29 mouse cellular contexts compared by ENCODE assay signal in the genomic region with DNA sequence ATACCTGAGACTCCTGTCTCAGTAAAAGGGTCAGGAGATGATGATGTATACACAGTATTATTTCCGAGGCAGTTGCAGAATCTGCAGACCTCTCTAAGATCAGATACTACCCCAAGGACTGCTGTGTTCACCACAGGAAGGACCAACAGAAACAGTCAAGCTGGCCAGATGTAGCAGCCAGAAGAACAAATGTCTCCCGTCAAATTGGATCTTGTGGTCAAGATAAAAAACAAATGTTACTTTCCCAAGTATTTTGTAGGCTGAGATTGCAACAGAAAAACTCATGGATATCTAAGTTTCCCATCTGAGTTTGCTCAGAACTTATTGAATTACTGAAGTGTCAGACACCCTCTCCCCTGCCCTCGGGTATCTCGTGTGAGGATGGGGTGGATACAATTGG. TPM values are rescaled to one million over a fixed set of nuclear protein-coding genes. Genes with fewer than 3 reads are reported as not detected.
DNase-seq lines count a peak whose midpoint lies in the region; ATAC-seq and TF ChIP-seq lines count a peak whose summit lies in the region.
"Had no signal": no experiment of that assay in that cellular context is flagged by ENCODE, and none has a peak within 500 bp of the region (broad histone marks: within the 10 kb centered on the region; RNA-seq: fewer than 3 reads in every experiment).

No protein-coding gene starts in this region.

- no peak for TF ChIP-seq EP300 in heart, adult 2 months (IDR thresholded peaks at IDR 0.05; ENCODE audit: insufficient read depth, low read depth, low read length)

- no peaks in the 10 kb centered on the region for H3K79me2 ChIP-seq in heart, adult 2 months (replicated peaks; ENCODE audit: control insufficient read depth, insufficient read depth, low read length)

- DNase-seq in heart, adult 2 months, result peak in 1 of 2 experiments; percentile 32
- DNase-seq in heart, postnatal 10 days, result no peak
- DNase-seq in lung, postnatal 10 days, result peak; percentile 32
- no peak for DNase-seq in lung, adult 18-20 months
- DNase-seq in lung, postnatal 36 days, result peak; percentile 34
- DNase-seq: adrenal gland, postnatal 14 days; cerebellum, adult 2 months; cerebellum, postnatal 25 days; gastrocnemius, postnatal 36 days; heart, postnatal 14 days; liver, postnatal 0 days; right cerebral cortex, postnatal 25 days had no signal

- H3K9ac ChIP-seq in heart, adult 2 months (ENCODE audit: low read depth, low read length), result no peak overlapping the region
- H3K9ac ChIP-seq in kidney, embryonic 16.5 days (replicated peaks; ENCODE audit: low read length), result no peak overlapping the region
- H3K9ac ChIP-seq in kidney, embryonic 14.5 days (ENCODE audit: low read depth, low read length), result no peak overlapping the region
- no peak overlapping the region for H3K9ac ChIP-seq in forebrain, embryonic 15.5 days (replicated peaks)
- H3K9ac ChIP-seq: embryonic facial prominence, embryonic 12.5 days; forebrain, embryonic 12.5 days; hindbrain, embryonic 14.5 days; limb, embryonic 12.5 days; liver, postnatal 0 days; midbrain, embryonic 15.5 days; neural tube, embryonic 12.5 days had no signal

- H3K4me2 ChIP-seq in kidney, embryonic 16.5 days (replicated peaks; ENCODE audit: low read depth, low read length), result no peak overlapping the region
- H3K4me2 ChIP-seq in kidney, embryonic 14.5 days (replicated peaks; ENCODE audit: low read depth, low read length), result no peak overlapping the region
- H3K4me2 ChIP-seq in forebrain, embryonic 15.5 days (replicated peaks), result no peak overlapping the region
- H3K4me2 ChIP-seq: embryonic facial prominence, embryonic 12.5 days; forebrain, embryonic 12.5 days; heart, embryonic 11.5 days; hindbrain, embryonic 14.5 days; limb, embryonic 12.5 days; liver, embryonic 11.5 days; midbrain, embryonic 15.5 days; neural tube, embryonic 12.5 days had no signal

- no peak for TF ChIP-seq POLR2A in heart, adult 2 months (IDR thresholded peaks at IDR 0.05; ENCODE audit: insufficient read depth, low read depth, low read length)

- no peaks in the 10 kb centered on the region for H3K4me1 ChIP-seq in heart, adult 2 months (ENCODE audit: control insufficient read depth, insufficient read depth, low read length)
- peaks cover 5% of the 10 kb centered on the region; the same call in 1 of the 2 replicates for H3K4me1 ChIP-seq in kidney, embryonic 16.5 days (ENCODE audit: insufficient read depth, low read length)
- no peaks in the 10 kb centered on the region; the same call in 1 of the 2 replicates for H3K4me1 ChIP-seq in kidney, embryonic 14.5 days (ENCODE audit: control insufficient read depth, insufficient read depth, low read length)
- H3K4me1 ChIP-seq in forebrain, embryonic 15.5 days, result peaks cover 6% of the 10 kb centered on the region
- H3K4me1 ChIP-seq: limb, embryonic 12.5 days had no signal

- H3K36me3 ChIP-seq in heart, adult 2 months (ENCODE audit: control insufficient read depth, insufficient read depth, low read length), result no peaks in the 10 kb centered on the region
- H3K36me3 ChIP-seq in kidney, embryonic 16.5 days (ENCODE audit: insufficient read depth, low read length), result no peaks in the 10 kb centered on the region
- no peaks in the 10 kb centered on the region for H3K36me3 ChIP-seq in kidney, embryonic 14.5 days (ENCODE audit: control insufficient read depth, insufficient read depth, low read length)
- H3K36me3 ChIP-seq in forebrain, embryonic 15.5 days, result no peaks in the 10 kb centered on the region
- H3K36me3 ChIP-seq: embryonic facial prominence, embryonic 12.5 days; forebrain, embryonic 12.5 days; limb, embryonic 12.5 days; midbrain, embryonic 15.5 days; neural tube, embryonic 12.5 days had no signal

- peak overlapping the region; percentile 23; the same call in 1 of the 2 replicates for H3K27ac ChIP-seq in heart, adult 2 months
- H3K27ac ChIP-seq in kidney, embryonic 16.5 days (ENCODE audit: low read length), result peak overlapping the region; percentile 7; the same call in 1 of the 2 replicates
- H3K27ac ChIP-seq in kidney, embryonic 14.5 days (ENCODE audit: low read depth, low read length), result no peak overlapping the region
- no peak overlapping the region for H3K27ac ChIP-seq in forebrain, embryonic 15.5 days (replicated peaks)
- H3K27ac ChIP-seq: embryonic facial prominence, embryonic 12.5 days; forebrain, embryonic 12.5 days; hindbrain, embryonic 14.5 days; limb, embryonic 12.5 days; midbrain, embryonic 15.5 days; neural tube, embryonic 12.5 days had no signal

- H3K9me3 ChIP-seq in kidney, embryonic 16.5 days (ENCODE audit: low read length), result no peaks in the 10 kb centered on the region
- no peaks in the 10 kb centered on the region for H3K9me3 ChIP-seq in kidney, embryonic 14.5 days (ENCODE audit: control insufficient read depth, low read length)
- H3K9me3 ChIP-seq in forebrain, embryonic 15.5 days, result no peaks in the 10 kb centered on the region
- H3K9me3 ChIP-seq: embryonic facial prominence, embryonic 12.5 days; forebrain, embryonic 12.5 days; limb, embryonic 12.5 days; midbrain, embryonic 15.5 days; neural tube, embryonic 12.5 days had no signal

- no peaks in the 10 kb centered on the region for H3K27me3 ChIP-seq in heart, adult 2 months (ENCODE audit: control insufficient read depth, insufficient read depth, low read length)
- no peaks in the 10 kb centered on the region for H3K27me3 ChIP-seq in kidney, embryonic 16.5 days (ENCODE audit: insufficient read depth, low read length)
- H3K27me3 ChIP-seq in kidney, embryonic 14.5 days (ENCODE audit: control insufficient read depth, insufficient read depth, low read length), result 0 out of 2 replicates have a peak, but pooled peaks cover 5% of the 10 kb centered on the region
- peaks cover 10% of the 10 kb centered on the region; the same call in 1 of the 2 replicates for H3K27me3 ChIP-seq in forebrain, embryonic 15.5 days

- no peak for TF ChIP-seq CTCF in heart, adult 2 months (IDR thresholded peaks at IDR 0.05)

- WGBS in heart, adult 2 months, result 47% methylated on average over 4 of the region's 4 CpGs
- 42% methylated on average over 4 of the region's 4 CpGs for WGBS in kidney, embryonic 16.5 days
- WGBS in kidney, embryonic 14.5 days, result 43% methylated on average over 4 of the region's 4 CpGs
- WGBS in forebrain, embryonic 15.5 days, result 54% methylated on average over 4 of the region's 4 CpGs

- intact Hi-C loops in heart, adult 2 months (cut with DNase I), result loop anchor here (2.0 kb wide), 1 partner anchor 137 kb away; no protein-coding TSS in a partner anchor
- intact Hi-C loops in heart, postnatal 10 days (cut with DNase I), result loop anchor here (5.0 kb wide), 2 partner anchors 122 to 137 kb away; no protein-coding TSS in a partner anchor

- no peak; the same call in 1 of the 2 replicates for ATAC-seq in kidney, embryonic 16.5 days (ENCODE audit: low FRiP score, low TSS enrichment)
- ATAC-seq in kidney, embryonic 14.5 days (ENCODE audit: low FRiP score, low TSS enrichment), result no peak
- ATAC-seq in forebrain, embryonic 15.5 days (replicated peaks), result no peak
- ATAC-seq: inflammation-experienced regulatory T-cells, adult 6 months; liver, postnatal 0 days; midbrain, embryonic 15.5 days had no signal

- no peak overlapping the region for H3K4me3 ChIP-seq in heart, adult 2 months
- no peak overlapping the region for H3K4me3 ChIP-seq in kidney, embryonic 16.5 days (ENCODE audit: low read length)
- H3K4me3 ChIP-seq in kidney, embryonic 14.5 days (ENCODE audit: low read length), result no peak overlapping the region
- no peak overlapping the region for H3K4me3 ChIP-seq in forebrain, embryonic 15.5 days
- H3K4me3 ChIP-seq: embryonic facial prominence, embryonic 12.5 days; forebrain, embryonic 12.5 days; limb, embryonic 12.5 days; midbrain, embryonic 15.5 days; neural tube, embryonic 12.5 days had no signal

RNA-seq across cellular contexts. Expression of gene Ldlrad2, which starts 5.4 kb away (rescaled TPM):
- total RNA-seq in heart, adult 2 months (2021), result not detected
- not detected in 2 replicates for polyA plus RNA-seq in heart, adult 2 months (2012; rRNA removed)
- total RNA-seq in heart, postnatal 10 days (2021), result not detected
- polyA plus RNA-seq in kidney, embryonic 16.5 days (2015; fragmentation: Nextera tagmentation; extraction: Ambion mirVana), result not detected in 2 replicates
- polyA plus RNA-seq in kidney, embryonic 14.5 days (2014; fragmentation: Nextera tagmentation; extraction: Ambion mirVana), result not detected in 2 replicates
- 0.47 TPM in 1 of 2 replicates, not detected in the other for polyA plus RNA-seq in forebrain, embryonic 15.5 days (2015; fragmentation: Nextera tagmentation; extraction: Ambion mirVana)
- total RNA-seq: adrenal gland, postnatal 14 days; gastrocnemius, adult 18-20 months; gastrocnemius, postnatal 36 days; heart, postnatal 14 days; left cerebral cortex, postnatal 14 days; megakaryocyte-erythroid progenitor cell, adult 5-6 weeks had no signal
- polyA plus RNA-seq: cerebellum, adult 2 months; embryonic facial prominence, embryonic 12.5 days; forebrain, embryonic 12.5 days; heart, embryonic 11.5 days; hindbrain, embryonic 14.5 days; inflammation-experienced regulatory T-cells, adult 6 months; limb, embryonic 12.5 days; liver, embryonic 11.5 days; liver, postnatal 0 days; midbrain, embryonic 15.5 days; neural tube, embryonic 12.5 days; spleen, adult 2 months; urinary bladder, adult 2 months had no signal

RNA-seq across cellular contexts. Expression of gene Usp48, which starts 13.8 kb away (rescaled TPM):
- 10 to 100 TPM; 30.0 to 37.6 TPM for total RNA-seq in heart, adult 2 months (2021)
- polyA plus RNA-seq in heart, adult 2 months (2012; rRNA removed), result 29.7 and 49.1 TPM in 2 replicates
- 10 to 100 TPM; 37.9 to 45.7 TPM for total RNA-seq in heart, postnatal 10 days (2021)
- 62.9 and 69.8 TPM in 2 replicates for polyA plus RNA-seq in kidney, embryonic 16.5 days (2015; fragmentation: Nextera tagmentation; extraction: Ambion mirVana)
- 58.3 and 91.2 TPM in 2 replicates for polyA plus RNA-seq in kidney, embryonic 14.5 days (2014; fragmentation: Nextera tagmentation; extraction: Ambion mirVana)
- polyA plus RNA-seq in forebrain, embryonic 15.5 days (2015; fragmentation: Nextera tagmentation; extraction: Ambion mirVana), result 80.5 and 81.6 TPM in 2 replicates

Comparison
In these comparisons a context has a peak if more than half of its experiments do, and no peak if none do; other contexts are left out.
1. DNase-seq: peak in lung, postnatal 10 days (single experiment) and lung, postnatal 36 days (single experiment); none in heart, postnatal 10 days (0 of 2) and lung, adult 18-20 months (0 of 2).
2. H3K27ac ChIP-seq: peak in heart, adult 2 months (single experiment) and kidney, embryonic 16.5 days (single experiment); none in kidney, embryonic 14.5 days (single experiment) and forebrain, embryonic 15.5 days (single experiment).